Mouse (Mus musculus) neural tube, embryonic 12.5 days (tissue): Measurements from ENCODE around the gene Padi6. TPM values are rescaled to one million over a fixed set of nuclear protein-coding genes. Genes with fewer than 3 reads are reported as not detected.

Experiments used
- ATAC-seq: fragments of 200-750 bp; cut with Nextera tagmentation; 2 replicates; pipeline ENCODE4 v1.8.0; 2017; ENCODE audit warnings: low read depth, mild to moderate bottlenecking, moderate TSS enrichment, moderate library complexity; ENCODE audit not compliant: low FRiP score
- H3K27ac ChIP-seq: fragments of 300-500 bp; sonication (generic); 2 replicates; pipeline ENCODE4 v1.5.1; 2016
- H3K27me3 ChIP-seq: fragments of 300-500 bp; sonication (generic); replicated peaks from 2 replicates; pipeline ENCODE4 v1.6.1; 2016; ENCODE audit warnings: mild to moderate bottlenecking
- H3K36me3 ChIP-seq: fragments of 300-500 bp; sonication (generic); 2 replicates; pipeline ENCODE4 v1.6.1; 2016; ENCODE audit warnings: mild to moderate bottlenecking
- H3K4me1 ChIP-seq: fragments of 300-500 bp; sonication (generic); 2 replicates; pipeline ENCODE4 v1.6.1; 2016
- H3K4me2 ChIP-seq: fragments of 300-500 bp; sonication (generic); replicated peaks from 2 replicates; pipeline ENCODE4 v1.6.1; 2016; ENCODE audit warnings: mild to moderate bottlenecking
- H3K4me3 ChIP-seq: fragments of 300-500 bp; sonication (generic); 2 replicates; pipeline ENCODE4 v1.5.1; 2016
- H3K9ac ChIP-seq: fragments of 300-500 bp; sonication (generic); 2 replicates; pipeline ENCODE4 v1.6.1; 2016; ENCODE audit warnings: mild to moderate bottlenecking
- H3K9me3 ChIP-seq: fragments of 300-500 bp; sonication (generic); 2 replicates; pipeline ENCODE4 v1.6.1; 2016; ENCODE audit warnings: mild to moderate bottlenecking
- WGBS: fragments of 180-500 bp; shearing (Covaris S2); methylation state at CpG from one replicate; pipeline ENCODE4 v1.1.7; 2016; 5-methylcytosine and 5-hydroxymethylcytosine counted together
- polyA plus RNA-seq: library from polyadenylated mRNA; unstranded; fragments of >200 nt; fragmentation: Nextera tagmentation; extraction: Ambion mirVana; gene quantifications from 2 replicates; pipeline ENCODE4 v1.2.1, GENCODE M21; 2016

The Padi6 gene
- polyA plus RNA-seq, 1 experiment from 2014 or later = not detected

GRCm38 (mm10) chr4:140775876-140776275, 33.4 kb upstream of the Padi6 start:
- Histone ChIP-seq H3K36me3 (no peaks in the 10 kb centered on the region), H3K27ac (no peak overlapping the region), H3K4me1 (peaks cover 16% of the 10 kb centered on the region), H3K9me3 (no peaks in the 10 kb centered on the region), H3K4me2 (no peak overlapping the region), H3K4me3 (no peak overlapping the region), H3K9ac (no peak overlapping the region), H3K27me3 (no peaks in the 10 kb centered on the region)
- no peak for ATAC-seq
- WGBS = 91% methylated on average over 10 of the region's 10 CpGs

GRCm38 (mm10) chr4:140774893-140775292, 32.5 kb upstream of the Padi6 start:
- peak; percentile 14; the same call in 1 of the 2 replicates for ATAC-seq
- Histone ChIP-seq H3K9ac (no peak overlapping the region), H3K27me3 (no peaks in the 10 kb centered on the region), H3K4me1 (peaks cover 18% of the 10 kb centered on the region), H3K4me2 (no peak overlapping the region), H3K4me3 (no peak overlapping the region), H3K36me3 (no peaks in the 10 kb centered on the region), H3K9me3 (no peaks in the 10 kb centered on the region), H3K27ac (no peak overlapping the region)
- 86% methylated on average over 9 of the region's 9 CpGs for whole genome bisulfite sequencing

- Histone ChIP-seq H3K9me3 (no peaks in the 10 kb centered on the region), H3K4me3 (no peak within 1 kb of the TSS), H3K4me1 (peaks cover 12% of the 10 kb centered on the region), H3K27ac (no peak within 1 kb of the TSS), H3K4me2 (no peak within 1 kb of the TSS), H3K27me3 (no peaks in the 10 kb centered on the region), H3K36me3 (no peaks in the 10 kb centered on the region), H3K9ac (no peak within 1 kb of the TSS)
- ATAC-seq = 0 out of 2 replicates have a peak, but pooled peaks have one; percentile 17
- 85% methylated on average over 21 of the region's 21 CpGs for WGBS
These were observed 31.8 kb upstream of the Padi6 start, which contains the start of gene Padi4 for GRCm38 (mm10) chr4:140774025-140774800. TSS of gene Padi4 (minus strand) at chr4:140774236.

- Histone ChIP-seq H3K4me3 (no peak overlapping the region), H3K4me1 (peaks cover 11% of the 10 kb centered on the region), H3K4me2 (no peak overlapping the region), H3K27ac (no peak overlapping the region), H3K36me3 (no peaks in the 10 kb centered on the region), H3K9me3 (no peaks in the 10 kb centered on the region), H3K27me3 (no peaks in the 10 kb centered on the region), H3K9ac (no peak overlapping the region)
- no peak for ATAC-seq
- 47% methylated on average over 4 of the region's 4 CpGs for WGBS
These were observed 28.6 kb upstream of the Padi6 start for GRCm38 (mm10) chr4:140771091-140771490.

- H3K9ac ChIP-seq = no peak overlapping the region
These were observed 28.0 kb upstream of the Padi6 start for GRCm38 (mm10) chr4:140770433-140770832.

GRCm38 (mm10) chr4:140768973-140769372, 26.5 kb upstream of the Padi6 start:
- Histone ChIP-seq H3K36me3 (no peaks in the 10 kb centered on the region), H3K4me1 (peaks cover 11% of the 10 kb centered on the region), H3K9ac (no peak overlapping the region), H3K4me2 (no peak overlapping the region), H3K27me3 (no peaks in the 10 kb centered on the region), H3K27ac (no peak overlapping the region), H3K9me3 (no peaks in the 10 kb centered on the region), H3K4me3 (no peak overlapping the region)
- no peak for ATAC-seq
- 72% methylated on average over 5 of the region's 5 CpGs for WGBS

More at GRCm38 (mm10) chr4:140770433-140770832, 28.0 kb upstream of the Padi6 start:
- no peaks in the 10 kb centered on the region for H3K9me3 ChIP-seq
- H3K27ac ChIP-seq = no peak overlapping the region
- no peak overlapping the region; the same call in 1 of the 2 replicates for H3K4me3 ChIP-seq
- H3K4me1 ChIP-seq = peaks cover 11% of the 10 kb centered on the region
- WGBS = 14% methylated on average over 13 of the region's 13 CpGs
- no peaks in the 10 kb centered on the region for H3K27me3 ChIP-seq
- peak overlapping the region; percentile 48 for H3K4me2 ChIP-seq
- no peaks in the 10 kb centered on the region for H3K36me3 ChIP-seq
- ATAC-seq = no peak

- H3K9me3 ChIP-seq = no peaks in the 10 kb centered on the region
- no peak for ATAC-seq
- H3K4me3 ChIP-seq = no peak overlapping the region
- peaks cover 4% of the 10 kb centered on the region; the same call in 1 of the 2 replicates for H3K4me1 ChIP-seq
- H3K36me3 ChIP-seq = no peaks in the 10 kb centered on the region
- H3K27me3 ChIP-seq = no peaks in the 10 kb centered on the region
- 85% methylated on average over 3 of the region's 3 CpGs for whole genome bisulfite sequencing
- H3K27ac ChIP-seq = no peak overlapping the region
- no peak overlapping the region for H3K9ac ChIP-seq
- H3K4me2 ChIP-seq = no peak overlapping the region
These were observed 23.5 kb upstream of the Padi6 start for GRCm38 (mm10) chr4:140765936-140766335.

- Histone ChIP-seq H3K9me3 (no peaks in the 10 kb centered on the region), H3K4me3 (no peak overlapping the region), H3K4me2 (no peak overlapping the region), H3K4me1 (peaks cover 2% of the 10 kb centered on the region), H3K36me3 (no peaks in the 10 kb centered on the region), H3K27me3 (no peaks in the 10 kb centered on the region), H3K27ac (no peak overlapping the region), H3K9ac (no peak overlapping the region)
- no peak for ATAC-seq
- 19% methylated on average over 9 of the region's 9 CpGs for WGBS
These were observed 20.7 kb upstream of the Padi6 start for GRCm38 (mm10) chr4:140763158-140763557.

GRCm38 (mm10) chr4:140761601-140762000, 19.2 kb upstream of the Padi6 start:
- Histone ChIP-seq H3K9me3 (no peaks in the 10 kb centered on the region), H3K4me1 (peaks cover 9% of the 10 kb centered on the region), H3K4me3 (no peak overlapping the region), H3K27ac (no peak overlapping the region), H3K27me3 (no peaks in the 10 kb centered on the region), H3K36me3 (no peaks in the 10 kb centered on the region), H3K4me2 (no peak overlapping the region), H3K9ac (no peak overlapping the region)
- WGBS = 90% methylated on average over 7 of the region's 7 CpGs
- no peak for ATAC-seq

GRCm38 (mm10) chr4:140755811-140756210, 13.4 kb upstream of the Padi6 start:
- Histone ChIP-seq H3K4me1 (peaks cover 9% of the 10 kb centered on the region), H3K4me2 (no peak overlapping the region), H3K27ac (no peak overlapping the region), H3K27me3 (no peaks in the 10 kb centered on the region), H3K9me3 (no peaks in the 10 kb centered on the region), H3K4me3 (no peak overlapping the region), H3K9ac (no peak overlapping the region), H3K36me3 (no peaks in the 10 kb centered on the region)
- WGBS = 87% methylated on average over 3 of the region's 3 CpGs
- no peak for ATAC-seq

GRCm38 (mm10) chr4:140753366-140753765, 10.9 kb upstream of the Padi6 start:
- H3K4me1 ChIP-seq = peaks cover 17% of the 10 kb centered on the region
- H3K9me3 ChIP-seq = no peaks in the 10 kb centered on the region
- no peak for ATAC-seq
- no peak overlapping the region for H3K27ac ChIP-seq
- H3K9ac ChIP-seq = no peak overlapping the region
- H3K27me3 ChIP-seq = no peaks in the 10 kb centered on the region
- no peaks in the 10 kb centered on the region for H3K36me3 ChIP-seq
- WGBS = 68% methylated on average over 7 of the region's 7 CpGs
- H3K4me2 ChIP-seq = no peak overlapping the region
- no peak overlapping the region for H3K4me3 ChIP-seq

- no peak overlapping the region for H3K27ac ChIP-seq
- no peaks in the 10 kb centered on the region for H3K36me3 ChIP-seq
- H3K4me1 ChIP-seq = 0 out of 2 replicates have a peak, but pooled peaks cover 8% of the 10 kb centered on the region
- peak overlapping the region; percentile 55 for H3K4me2 ChIP-seq
- no peaks in the 10 kb centered on the region for H3K9me3 ChIP-seq
- no peak for ATAC-seq
- H3K27me3 ChIP-seq = no peaks in the 10 kb centered on the region
- WGBS = 8% methylated on average over 19 of the region's 19 CpGs
- no peak overlapping the region for H3K4me3 ChIP-seq
- no peak overlapping the region for H3K9ac ChIP-seq
These were observed 7.9 kb upstream of the Padi6 start for GRCm38 (mm10) chr4:140750328-140750727.

- Histone ChIP-seq H3K9ac (0 out of 2 replicates have a peak overlapping the region, but pooled peaks have one; percentile 14), H3K9me3 (no peaks in the 10 kb centered on the region), H3K27ac (no peak overlapping the region), H3K4me3 (no peak overlapping the region), H3K36me3 (no peaks in the 10 kb centered on the region), H3K4me1 (0 out of 2 replicates have a peak, but pooled peaks cover 11% of the 10 kb centered on the region), H3K27me3 (no peaks in the 10 kb centered on the region), H3K4me2 (no peak overlapping the region)
- 29% methylated on average over 12 of the region's 12 CpGs for WGBS
- ATAC-seq = no peak
These were observed 5.5 kb upstream of the Padi6 start for GRCm38 (mm10) chr4:140747978-140748377.
